Mouse (Mus musculus) intestine, embryonic 15.5 days (tissue): ENCODE results near the gene Cdk5r1. TPM values are rescaled to one million over a fixed set of nuclear protein-coding genes. Genes with fewer than 3 reads are reported as not detected.
A peak's percentile ranks its signal among the peaks of the same experiment; 100 is the strongest.

Experiments used
- ATAC-seq: fragments of 200-750 bp; cut with Nextera tagmentation; 2 replicates; pipeline ENCODE4 v1.8.0; 2017; ENCODE audit warnings: moderate TSS enrichment, moderate library complexity
- H3K27ac ChIP-seq: fragments of 300-500 bp; sonication (generic); 2 replicates; pipeline ENCODE4 v1.5.1; 2015; ENCODE audit warnings: mild to moderate bottlenecking, inconsistent platforms
- H3K27me3 ChIP-seq: fragments of 300-500 bp; sonication (generic); replicated peaks from 2 replicates; pipeline ENCODE4 v1.6.1; 2015; ENCODE audit warnings: inconsistent platforms
- H3K36me3 ChIP-seq: fragments of 300-500 bp; sonication (generic); 2 replicates; pipeline ENCODE4 v1.6.1; 2015; ENCODE audit warnings: inconsistent platforms
- H3K4me1 ChIP-seq: fragments of 300-500 bp; sonication (generic); replicated peaks from 2 replicates; pipeline ENCODE4 v1.6.1; 2015; ENCODE audit warnings: inconsistent platforms
- H3K4me2 ChIP-seq: fragments of 300-500 bp; sonication (generic); replicated peaks from 2 replicates; pipeline ENCODE4 v1.6.1; 2015; ENCODE audit warnings: mild to moderate bottlenecking, inconsistent platforms
- H3K4me3 ChIP-seq: fragments of 300-500 bp; sonication (generic); replicated peaks from 2 replicates; pipeline ENCODE4 v1.5.1; 2015; ENCODE audit warnings: inconsistent platforms
- H3K9ac ChIP-seq: fragments of 300-500 bp; sonication (generic); 2 replicates; pipeline ENCODE4 v1.6.1; 2015; ENCODE audit warnings: inconsistent platforms
- H3K9me3 ChIP-seq: fragments of 300-500 bp; sonication (generic); 2 replicates; pipeline ENCODE4 v1.6.1; 2016; ENCODE audit warnings: inconsistent platforms
- WGBS: fragments of 180-500 bp; shearing (Covaris S2); methylation state at CpG from one replicate; pipeline ENCODE4 v1.1.7; 2015; 5-methylcytosine and 5-hydroxymethylcytosine counted together
- polyA plus RNA-seq: library from polyadenylated mRNA; unstranded; fragments of >200 nt; fragmentation: Nextera tagmentation; extraction: Ambion mirVana; gene quantifications from 2 replicates; pipeline ENCODE4 v1.2.1, GENCODE M21; 2015

The Cdk5r1 gene
- polyA plus RNA-seq, 1 experiment from 2014 or later = 1.8 TPM

DNA sequence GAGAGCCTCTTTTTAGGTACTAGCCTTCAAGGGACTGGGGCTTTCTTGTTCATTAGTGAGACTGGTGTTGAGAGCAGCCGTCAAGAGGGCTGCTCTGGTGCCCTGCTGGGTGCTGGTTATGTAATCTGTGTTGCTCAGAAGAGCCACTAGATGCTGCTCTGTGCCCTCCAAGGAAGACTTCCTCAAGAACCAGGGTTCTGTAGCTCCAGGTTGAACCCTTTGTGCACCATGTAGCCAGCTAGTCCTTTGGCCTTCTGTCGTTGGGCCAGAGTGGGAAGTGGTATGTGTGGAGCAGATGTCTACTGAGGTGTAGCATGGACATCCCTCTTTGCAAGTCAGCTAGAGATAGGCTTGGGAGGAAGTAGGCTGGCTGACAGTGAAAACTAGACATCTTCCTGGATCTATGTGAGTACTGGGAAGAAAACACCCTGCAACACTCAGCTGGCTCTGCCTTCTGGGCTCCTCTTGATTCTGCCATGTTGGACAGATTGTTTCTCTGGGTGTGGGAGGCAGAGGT, 2.6 kb upstream of the Cdk5r1 start:
- Histone ChIP-seq H3K27me3 (0 out of 2 replicates have a peak, but pooled peaks cover 2% of the 10 kb centered on the region), H3K36me3 (peaks cover 14% of the 10 kb centered on the region), H3K9me3 (no peaks in the 10 kb centered on the region), H3K4me1 (peaks cover 11% of the 10 kb centered on the region), H3K27ac (no peak overlapping the region), H3K9ac (no peak overlapping the region), H3K4me2 (no peak overlapping the region), H3K4me3 (no peak overlapping the region)
- 76% methylated on average over 2 of the region's 2 CpGs for WGBS
- no peak for ATAC-seq

DNA sequence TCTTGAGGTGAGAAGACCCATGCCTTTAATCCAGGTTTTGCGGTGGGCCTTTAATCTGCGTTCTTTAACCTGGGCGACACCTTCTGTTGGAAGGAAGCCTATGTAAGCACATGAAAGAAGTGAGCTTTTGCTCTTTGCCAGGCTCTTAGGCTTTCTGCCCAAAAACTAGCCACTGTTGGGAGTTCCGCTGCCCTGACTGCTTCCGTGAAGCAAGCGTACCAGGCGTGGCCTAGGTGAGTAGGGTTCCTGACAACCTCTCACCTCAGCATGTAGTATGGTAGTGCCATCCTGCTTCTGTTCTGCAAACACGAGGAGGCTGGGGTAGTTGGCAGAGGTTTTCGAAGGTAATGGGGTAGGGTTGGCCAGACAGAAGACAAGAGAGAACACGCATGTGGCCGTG, 2.0 kb upstream of the Cdk5r1 start:
- H3K27me3 ChIP-seq = 0 out of 2 replicates have a peak, but pooled peaks cover 2% of the 10 kb centered on the region
- no peak overlapping the region for H3K4me3 ChIP-seq
- ATAC-seq = no peak
- peaks cover 11% of the 10 kb centered on the region for H3K36me3 ChIP-seq
- peaks cover 11% of the 10 kb centered on the region for H3K4me1 ChIP-seq
- WGBS = 93% methylated on average over 11 of the region's 11 CpGs
- H3K27ac ChIP-seq = no peak overlapping the region
- no peaks in the 10 kb centered on the region for H3K9me3 ChIP-seq
- H3K9ac ChIP-seq = no peak overlapping the region
- no peak overlapping the region for H3K4me2 ChIP-seq

DNA sequence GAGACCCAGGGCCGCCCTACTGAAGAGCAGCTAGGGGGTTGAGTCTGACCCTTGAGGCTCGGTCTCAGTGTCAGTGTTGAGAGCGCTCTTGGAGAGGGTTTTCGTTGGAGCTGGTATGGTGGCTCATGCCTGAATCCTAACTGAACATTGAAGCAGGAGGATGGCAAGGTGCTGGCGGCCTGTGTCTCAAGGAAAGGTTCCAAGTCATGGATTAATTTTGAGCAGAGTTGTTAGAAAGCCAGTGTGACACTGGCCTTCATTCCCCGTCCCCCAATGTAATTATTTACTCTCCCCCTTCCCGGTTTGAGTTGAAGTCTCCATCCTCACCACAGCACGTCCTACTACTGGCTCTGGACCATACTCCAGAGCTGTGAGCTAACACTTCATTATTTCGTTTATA, 1.3 kb upstream of the Cdk5r1 start:
- WGBS = 84% methylated on average over 9 of the region's 9 CpGs
- Histone ChIP-seq H3K36me3 (peaks cover 7% of the 10 kb centered on the region; the same call in 1 of the 2 replicates), H3K4me3 (no peak overlapping the region), H3K4me2 (no peak overlapping the region), H3K9ac (no peak overlapping the region), H3K9me3 (no peaks in the 10 kb centered on the region), H3K27ac (no peak overlapping the region), H3K27me3 (0 out of 2 replicates have a peak, but pooled peaks cover 2% of the 10 kb centered on the region), H3K4me1 (peaks cover 11% of the 10 kb centered on the region)
- ATAC-seq = no peak

DNA sequence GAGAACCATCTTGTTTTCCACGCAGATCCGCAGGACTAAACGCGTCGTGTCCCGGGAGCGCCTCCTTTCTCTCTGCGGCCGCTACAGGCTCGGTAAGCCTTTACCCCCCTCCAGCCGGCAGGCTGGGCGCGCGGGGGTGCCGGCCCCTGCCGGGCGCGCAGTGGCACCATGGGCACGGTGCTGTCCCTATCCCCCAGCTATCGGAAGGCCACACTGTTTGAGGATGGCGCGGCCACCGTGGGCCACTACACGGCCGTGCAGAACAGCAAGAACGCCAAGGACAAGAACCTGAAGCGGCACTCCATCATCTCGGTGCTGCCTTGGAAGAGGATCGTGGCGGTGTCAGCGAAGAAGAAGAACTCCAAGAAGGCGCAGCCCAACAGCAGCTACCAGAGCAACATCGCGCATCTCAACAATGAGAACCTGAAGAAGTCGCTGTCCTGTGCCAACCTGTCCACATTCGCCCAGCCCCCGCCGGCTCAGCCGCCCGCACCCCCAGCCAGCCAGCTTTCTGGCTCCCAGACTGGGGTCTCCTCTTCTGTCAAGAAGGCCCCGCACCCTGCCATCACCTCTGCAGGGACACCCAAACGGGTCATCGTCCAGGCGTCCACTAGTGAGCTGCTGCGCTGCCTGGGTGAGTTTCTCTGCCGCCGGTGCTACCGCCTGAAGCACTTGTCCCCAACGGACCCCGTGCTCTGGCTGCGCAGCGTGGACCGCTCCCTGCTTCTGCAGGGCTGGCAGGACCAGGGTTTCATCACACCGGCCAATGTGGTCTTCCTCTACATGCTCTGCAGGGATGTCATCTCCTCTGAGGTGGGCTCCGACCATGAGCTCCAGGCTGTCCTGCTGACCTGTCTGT, 747 bp downstream of the Cdk5r1 start:
- Histone ChIP-seq H3K4me2 (peak overlapping the region; percentile 100), H3K4me3 (peak overlapping the region; percentile 74), H3K9me3 (no peaks in the 10 kb centered on the region), H3K36me3 (0 out of 2 replicates have a peak, but pooled peaks cover 4% of the 10 kb centered on the region), H3K27me3 (0 out of 2 replicates have a peak, but pooled peaks cover 2% of the 10 kb centered on the region), H3K4me1 (peaks cover 11% of the 10 kb centered on the region), H3K27ac (peak overlapping the region; percentile 72), H3K9ac (peak overlapping the region; percentile 71)
- ATAC-seq = no peak; the same call in 1 of the 2 replicates
- 16% methylated on average over 53 of the region's 55 CpGs for WGBS

DNA sequence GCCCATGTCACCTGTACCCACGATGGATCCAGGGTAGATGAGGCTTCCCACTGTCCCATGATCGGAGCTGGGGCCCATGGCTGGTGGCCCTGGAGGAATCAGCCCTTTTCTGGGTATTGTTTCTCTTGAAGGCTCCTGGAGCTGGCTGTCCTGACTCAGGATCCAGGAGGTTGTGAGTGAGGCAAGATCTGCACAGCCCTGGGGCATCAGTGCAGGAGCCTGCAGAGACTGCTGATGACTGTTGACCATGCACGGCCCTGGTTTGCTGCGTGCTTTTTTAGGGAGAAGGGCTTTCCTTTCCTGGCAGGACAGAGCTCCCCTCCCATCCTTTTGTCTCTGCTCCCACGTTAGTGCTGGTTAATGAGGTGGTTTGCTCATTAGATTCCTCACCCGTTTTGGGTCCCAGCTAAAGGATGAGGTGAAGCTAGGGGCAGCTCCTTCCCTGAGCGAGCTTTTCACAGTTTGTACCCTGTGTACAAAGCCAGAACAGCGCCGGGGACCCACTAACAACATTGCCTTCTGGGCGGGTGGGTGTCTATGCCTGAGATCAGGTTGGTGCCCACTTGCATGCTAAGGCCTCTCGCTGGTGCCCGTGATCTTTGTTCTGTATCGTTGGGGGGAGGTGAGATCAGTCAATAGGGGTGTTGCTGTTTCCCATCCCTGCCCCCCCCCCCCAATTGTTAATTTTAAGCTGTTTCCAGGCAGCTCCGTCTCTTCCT, 2.0 kb downstream of the Cdk5r1 start:
- peaks cover 11% of the 10 kb centered on the region for H3K4me1 ChIP-seq
- H3K27ac ChIP-seq = no peak overlapping the region
- 75% methylated on average over 14 of the region's 14 CpGs for WGBS
- ATAC-seq = no peak
- 0 out of 2 replicates have a peak, but pooled peaks cover 2% of the 10 kb centered on the region for H3K27me3 ChIP-seq
- H3K36me3 ChIP-seq = no peaks in the 10 kb centered on the region
- H3K4me3 ChIP-seq = 0 out of 2 replicates have a peak overlapping the region, but pooled peaks have one; percentile 1
- H3K9me3 ChIP-seq = no peaks in the 10 kb centered on the region
- H3K9ac ChIP-seq = no peak overlapping the region
- H3K4me2 ChIP-seq = peak overlapping the region; percentile 100

DNA sequence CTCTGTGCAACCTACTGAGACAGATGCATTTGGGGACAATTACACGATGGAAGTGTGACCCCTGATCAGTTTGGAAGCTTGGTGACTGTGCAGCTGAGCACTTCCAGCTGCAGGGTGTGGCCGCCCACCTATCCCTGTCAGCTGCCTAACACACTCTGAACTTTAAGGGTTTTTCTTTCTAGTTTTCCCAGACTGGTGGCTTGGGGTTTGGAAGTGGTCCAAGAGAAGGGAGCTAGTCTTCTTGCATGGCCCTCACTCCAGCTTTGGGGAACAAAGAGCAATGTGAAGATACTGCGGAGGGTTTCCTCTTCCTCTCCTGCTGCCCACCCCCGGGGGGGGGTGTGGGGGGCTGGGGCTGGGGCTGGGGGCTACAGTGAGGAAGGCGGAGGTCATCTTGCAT, 2.6 kb downstream of the Cdk5r1 start:
- peaks cover 11% of the 10 kb centered on the region for H3K4me1 ChIP-seq
- H3K27ac ChIP-seq = no peak overlapping the region
- ATAC-seq = no peak
- H3K4me2 ChIP-seq = peak overlapping the region; percentile 100; the same call in 1 of the 2 replicates
- 74% methylated on average over 5 of the region's 5 CpGs for WGBS
- no peaks in the 10 kb centered on the region for H3K9me3 ChIP-seq
- 0 out of 2 replicates have a peak, but pooled peaks cover 2% of the 10 kb centered on the region for H3K27me3 ChIP-seq
- H3K9ac ChIP-seq = no peak overlapping the region
- no peaks in the 10 kb centered on the region for H3K36me3 ChIP-seq
- no peak overlapping the region for H3K4me3 ChIP-seq

DNA sequence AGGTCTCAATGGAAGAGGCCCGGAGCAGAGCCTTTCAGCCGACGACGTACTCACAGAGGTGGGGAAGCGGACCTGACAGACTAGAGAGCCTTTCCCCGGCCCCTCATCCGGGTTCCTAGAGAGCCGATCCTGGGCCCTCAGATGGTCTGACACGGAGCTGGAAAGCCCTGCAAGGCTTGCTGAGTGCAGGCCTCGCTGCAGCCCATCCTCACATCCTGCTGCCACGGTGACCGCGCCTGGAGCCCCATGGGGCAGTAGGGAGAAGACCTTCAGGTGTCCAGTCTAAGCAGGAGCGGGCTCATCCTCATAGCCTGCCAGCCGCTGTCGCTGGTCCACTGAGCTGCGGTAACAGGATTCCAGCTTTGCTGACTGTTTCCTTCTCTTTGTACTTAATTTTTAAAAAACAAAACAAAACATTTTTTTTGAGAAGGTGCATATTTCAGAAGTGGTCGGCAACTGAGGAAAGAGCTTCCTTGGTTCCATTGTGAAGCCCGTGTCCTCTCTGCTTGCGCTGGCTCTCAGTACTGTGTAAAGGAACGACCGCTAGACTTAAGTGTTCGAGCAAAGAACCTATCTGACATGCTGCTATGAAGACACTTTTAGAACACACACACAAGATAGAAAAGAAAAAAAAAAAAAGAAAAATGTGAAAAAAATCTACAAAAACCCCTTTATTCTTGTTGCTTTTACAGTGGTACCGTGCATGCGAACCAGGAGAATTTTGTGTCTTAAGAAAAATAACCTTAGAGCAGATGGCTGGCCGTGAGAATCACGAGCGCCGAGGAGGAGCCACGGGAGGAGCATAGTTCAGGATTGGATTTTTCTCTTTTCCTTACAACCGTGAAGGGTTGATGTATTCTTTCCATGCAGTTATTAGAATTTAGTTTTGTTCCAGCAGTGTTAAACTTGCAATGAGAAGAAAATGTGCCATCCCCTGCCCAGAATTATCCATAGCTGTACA, 3.4 kb downstream of the Cdk5r1 start:
- peaks cover 11% of the 10 kb centered on the region for H3K4me1 ChIP-seq
- 86% methylated on average over 31 of the region's 31 CpGs for WGBS
- no peak overlapping the region for H3K4me2 ChIP-seq

DNA sequence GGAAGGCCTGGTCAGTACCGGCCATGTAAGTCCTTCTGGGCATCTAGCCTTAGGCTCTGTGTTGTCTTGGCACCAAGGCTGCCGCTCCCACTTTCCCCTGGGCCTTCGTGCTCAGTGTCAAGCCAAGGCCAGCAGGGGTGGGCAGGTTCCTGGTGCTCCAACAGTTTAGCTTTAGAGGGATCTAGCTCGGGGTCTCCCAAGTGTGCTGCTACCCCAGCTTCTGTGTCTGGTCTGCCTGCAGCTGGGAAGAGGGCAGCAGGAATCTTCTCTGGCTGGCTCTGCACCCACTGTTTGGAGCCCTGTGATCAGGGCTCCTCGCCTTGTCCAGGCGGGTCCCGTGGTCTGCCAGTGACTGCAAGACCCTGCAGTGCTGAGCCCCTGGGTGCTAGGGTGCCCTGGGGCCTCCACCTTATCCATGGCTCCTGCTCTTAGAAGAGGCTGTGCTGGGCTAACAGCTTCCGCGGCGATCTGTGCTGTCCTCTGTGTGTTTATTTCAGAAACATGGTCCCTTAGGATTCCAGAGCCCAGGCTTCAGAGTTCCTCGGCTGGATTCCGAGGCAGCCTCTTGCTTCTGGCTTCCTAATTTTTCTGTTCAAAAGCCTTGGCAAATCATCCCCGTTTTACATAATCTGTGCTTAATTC, 4.7 kb downstream of the Cdk5r1 start:
- Histone ChIP-seq H3K9ac (no peak overlapping the region), H3K36me3 (no peaks in the 10 kb centered on the region), H3K27me3 (0 out of 2 replicates have a peak, but pooled peaks cover 2% of the 10 kb centered on the region), H3K4me3 (no peak overlapping the region), H3K9me3 (no peaks in the 10 kb centered on the region), H3K4me2 (no peak overlapping the region), H3K27ac (no peak overlapping the region), H3K4me1 (peaks cover 11% of the 10 kb centered on the region)
- no peak for ATAC-seq
- 75% methylated on average over 13 of the region's 13 CpGs for WGBS

More for the DNA sequence above, 3.4 kb downstream of the Cdk5r1 start:
- Histone ChIP-seq H3K4me3 (no peak overlapping the region), H3K9ac (no peak overlapping the region), H3K27ac (no peak overlapping the region), H3K27me3 (0 out of 2 replicates have a peak, but pooled peaks cover 2% of the 10 kb centered on the region), H3K9me3 (no peaks in the 10 kb centered on the region), H3K36me3 (no peaks in the 10 kb centered on the region)
- ATAC-seq = no peak

DNA sequence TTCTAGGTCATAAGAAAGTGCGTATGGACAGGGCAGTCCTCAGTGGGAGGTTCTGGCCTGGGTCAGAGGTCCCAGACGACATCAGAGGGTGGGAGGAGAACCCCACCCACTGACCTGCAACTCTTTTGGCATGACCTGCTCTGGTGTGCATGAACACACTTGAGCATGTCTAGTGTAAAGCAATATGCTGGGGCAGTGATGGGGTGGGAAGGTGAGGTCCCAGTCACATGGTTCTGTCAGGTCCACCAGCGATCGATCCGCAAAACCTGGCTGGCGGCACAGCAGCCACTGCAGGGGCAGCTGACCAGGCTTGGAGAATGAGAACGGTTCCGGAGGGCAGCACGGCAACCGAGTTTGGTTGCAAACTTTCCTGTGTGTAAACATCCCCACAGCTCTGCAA, 5.5 kb downstream of the Cdk5r1 start:
- Histone ChIP-seq H3K9ac (no peak overlapping the region), H3K4me1 (peaks cover 8% of the 10 kb centered on the region), H3K27ac (no peak overlapping the region), H3K36me3 (no peaks in the 10 kb centered on the region), H3K4me3 (no peak overlapping the region), H3K27me3 (0 out of 2 replicates have a peak, but pooled peaks cover 2% of the 10 kb centered on the region), H3K9me3 (no peaks in the 10 kb centered on the region), H3K4me2 (no peak overlapping the region)
- ATAC-seq = no peak
- WGBS = 73% methylated on average over 10 of the region's 10 CpGs

DNA sequence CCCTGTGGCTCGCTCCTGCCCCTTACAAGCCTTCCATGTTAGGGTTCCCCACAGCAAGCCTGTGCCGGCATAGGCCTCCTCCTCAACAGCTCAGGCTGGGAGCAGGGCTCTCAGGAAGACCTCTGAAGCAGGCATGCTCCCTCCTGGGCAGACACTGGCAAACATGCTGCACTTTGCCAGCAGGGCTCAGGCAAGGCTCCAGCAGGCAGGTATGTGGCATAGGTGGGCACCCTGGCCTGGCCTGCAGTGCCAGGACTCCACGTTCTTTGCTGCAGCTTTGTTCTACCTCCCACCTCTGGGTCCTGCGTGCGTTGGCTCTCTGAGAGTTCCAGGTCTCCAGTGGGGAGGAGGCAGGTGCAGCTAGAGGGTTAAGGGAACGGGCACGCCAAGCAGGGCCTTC, 6.1 kb downstream of the Cdk5r1 start:
- Histone ChIP-seq H3K27me3 (0 out of 2 replicates have a peak, but pooled peaks cover 2% of the 10 kb centered on the region), H3K4me3 (no peak overlapping the region), H3K27ac (no peak overlapping the region), H3K4me1 (peaks cover 2% of the 10 kb centered on the region), H3K4me2 (no peak overlapping the region), H3K36me3 (no peaks in the 10 kb centered on the region), H3K9me3 (no peaks in the 10 kb centered on the region), H3K9ac (no peak overlapping the region)
- WGBS = 87% methylated on average over 7 of the region's 7 CpGs
- ATAC-seq = no peak

DNA sequence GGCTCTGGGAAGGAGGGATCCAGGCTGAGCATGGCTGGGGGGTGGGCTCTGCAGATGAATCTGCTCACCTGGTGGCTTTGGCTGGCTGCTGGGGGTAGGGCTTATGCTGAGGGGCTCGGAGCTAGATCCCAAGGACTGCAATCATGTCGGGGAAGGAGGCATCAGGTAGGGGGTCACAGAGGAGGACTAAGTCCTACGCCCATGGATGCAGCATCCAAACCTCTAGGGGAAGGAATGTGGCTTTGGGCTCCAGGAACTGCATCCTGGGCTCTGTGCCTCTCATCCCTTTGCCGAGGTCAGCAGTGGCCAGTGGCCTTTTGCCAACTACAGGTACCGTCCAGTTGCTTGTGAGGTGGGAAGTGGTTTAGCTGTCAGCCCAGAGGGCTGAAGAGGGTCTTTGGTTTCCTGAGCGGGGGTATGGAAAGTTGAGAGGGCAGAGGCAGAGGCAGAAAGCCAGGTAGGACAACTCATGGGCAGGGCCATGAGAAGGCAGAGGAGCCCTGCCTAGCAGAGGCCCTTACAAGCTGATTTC, 6.8 kb downstream of the Cdk5r1 start:
- H3K9ac ChIP-seq = no peak overlapping the region
- 82% methylated on average over 6 of the region's 6 CpGs for WGBS
- H3K27me3 ChIP-seq = no peaks in the 10 kb centered on the region
- no peak for ATAC-seq
- H3K9me3 ChIP-seq = no peaks in the 10 kb centered on the region
- H3K4me3 ChIP-seq = no peak overlapping the region
- no peak overlapping the region for H3K27ac ChIP-seq
- no peaks in the 10 kb centered on the region for H3K4me1 ChIP-seq
- H3K36me3 ChIP-seq = no peaks in the 10 kb centered on the region
- H3K4me2 ChIP-seq = no peak overlapping the region
